Mouse (Mus musculus) stomach, postnatal 0 days (tissue): ENCODE data around the gene Zfp697.

Experiments
- CTCF ChIP-seq: IDR thresholded peaks from 2 replicates; pipeline ENCODE4 v1.5.1; 2016; ENCODE audit warnings: antibody characterized with exemption, low read depth, mild to moderate bottlenecking, moderate library complexity
- EP300 ChIP-seq: optimal IDR thresholded peaks from 2 replicates; pipeline ENCODE3; 2016; ENCODE audit warnings: antibody characterized with exemption

GRCm38 (mm10) chr3:98339097-98339705 is 43.1 kb upstream of the Zfp697 start:
- no peak for TF ChIP-seq CTCF
- no peak for TF ChIP-seq EP300
